Mouse (Mus musculus) megakaryocyte, embryonic 14.5 days (primary cell): ENCODE results near the gene Wbp2.

Source experiments
- FLI1 ChIP-seq: IDR thresholded peaks from 2 replicates; pipeline ENCODE4 v1.6.1; 2012; ENCODE audit warnings: low read length, inconsistent platforms, mixed read lengths
- GATA1 ChIP-seq: IDR thresholded peaks from 3 replicates; pipeline ENCODE4 v1.6.1; 2012; ENCODE audit warnings: mixed read lengths, low read length, inconsistent platforms, borderline replicate concordance

DNA sequence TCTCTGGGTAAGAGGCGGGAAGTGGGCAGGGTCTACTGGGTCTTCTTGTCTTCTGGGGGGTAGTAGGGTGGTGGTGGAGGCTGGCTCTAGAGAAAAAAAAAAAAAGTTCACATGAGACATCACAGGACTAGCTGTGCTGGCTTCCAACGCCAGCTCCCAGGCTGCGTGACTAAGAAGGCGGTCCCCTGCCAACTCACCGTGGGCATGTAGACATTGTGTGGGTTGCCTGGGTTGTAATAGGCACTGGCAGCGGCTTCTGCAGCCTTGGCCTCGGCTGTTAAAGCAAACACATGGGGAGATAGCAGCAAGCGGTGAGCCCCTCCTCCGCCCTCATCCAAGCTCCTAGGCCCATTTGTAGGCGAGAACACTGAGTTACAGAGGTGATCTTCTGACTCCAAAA lies 7.3 kb downstream of the Wbp2 start:
- TF ChIP-seq GATA1 (no peak), FLI1 (no peak)
